Mouse (Mus musculus): ENCODE data around the gene Dpp6. TPM values are rescaled to one million over a fixed set of nuclear protein-coding genes. Genes with fewer than 3 reads are reported as not detected.

Gene Dpp6
- total and polyA plus RNA-seq, 3 experiments = not detected

DNA sequence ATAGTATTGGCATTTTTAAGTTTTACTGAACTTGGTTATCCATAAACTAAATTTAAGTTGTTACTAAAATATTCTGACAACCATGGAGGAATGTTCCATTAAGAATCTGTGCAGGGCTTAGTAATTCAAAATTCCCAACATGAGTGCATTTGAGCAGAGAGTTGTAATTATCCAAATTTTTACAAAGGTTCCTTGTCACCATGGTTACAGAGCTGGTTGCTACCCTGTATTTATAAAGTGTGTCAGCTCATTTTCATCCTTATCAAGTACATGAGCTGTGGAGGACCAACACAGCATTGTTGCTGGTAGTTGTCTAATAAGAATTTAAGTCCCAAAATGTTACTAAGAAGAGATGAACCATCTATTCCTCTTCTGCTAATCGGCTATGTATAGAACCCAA is 787.1 kb downstream of the Dpp6 start:
- DNase-seq (ENCODE audit: low read depth, low spot score) = no peak
- no peaks in the 10 kb centered on the region for H3K9me3 ChIP-seq (replicated peaks; ENCODE audit: insufficient read depth, low read length)
- no peak overlapping the region for H3K4me3 ChIP-seq (ENCODE audit: control insufficient read depth in 1 of 2, insufficient read depth in 1 of 2, low read depth in 2 of 2, low read length in 2 of 2)
- H3K27ac ChIP-seq (ENCODE audit: control insufficient read depth, low read depth, low read length) = no peak overlapping the region
- no peaks in the 10 kb centered on the region for H3K27me3 ChIP-seq (ENCODE audit: control insufficient read depth in 1 of 2, insufficient read depth in 2 of 2, low read length in 2 of 2)
- no peak for TF ChIP-seq UBTF (IDR thresholded peaks at IDR 0.05; ENCODE audit: borderline replicate concordance, insufficient read depth, low read depth, low read length)
- no peak for TF ChIP-seq MAX (IDR thresholded peaks at IDR 0.05; ENCODE audit: low read length)
- TF ChIP-seq CTCF (IDR thresholded peaks at IDR 0.05 in 2 of 3, conservative IDR thresholded peaks at IDR 0.05 in 1 of 3; ENCODE audit: control insufficient read depth in 1 of 3, insufficient read depth in 1 of 3, low read depth in 2 of 3, low read length in 3 of 3, poor library complexity in 1 of 3, severe bottlenecking in 1 of 3) = no peak
- no peak for TF ChIP-seq POLR2AphosphoS2 (IDR thresholded peaks at IDR 0.05; ENCODE audit: low read length)
- TF ChIP-seq MEF2A (IDR thresholded peaks at IDR 0.05; ENCODE audit: extremely low read depth, insufficient replicate concordance, low read depth, low read length, poor library complexity, severe bottlenecking) = no peak
- no peak for TF ChIP-seq ELF1 (IDR thresholded peaks at IDR 0.05; ENCODE audit: low read depth, low read length)
- TF ChIP-seq GATA1 (IDR thresholded peaks at IDR 0.05; ENCODE audit: low read depth, low read length) = no peak
- TF ChIP-seq SMC3 (IDR thresholded peaks at IDR 0.05; ENCODE audit: low read depth, low read length) = no peak
- TF ChIP-seq MYC (IDR thresholded peaks at IDR 0.05; ENCODE audit: low read depth, low read length) = no peak
- H3K79me2 ChIP-seq (ENCODE audit: control insufficient read depth, insufficient read depth, low read length, poor library complexity) = no peaks in the 10 kb centered on the region
- no peaks in the 10 kb centered on the region for H3K36me3 ChIP-seq (ENCODE audit: control insufficient read depth in 1 of 2, insufficient read depth in 2 of 2, low read length in 2 of 2)
- no peaks in the 10 kb centered on the region for H3K4me1 ChIP-seq (ENCODE audit: control insufficient read depth in 1 of 2, insufficient read depth in 2 of 2, low read length in 2 of 2)
- H3K9ac ChIP-seq (ENCODE audit: control insufficient read depth, low read depth, low read length, poor library complexity, severe bottlenecking) = no peak overlapping the region

DNA sequence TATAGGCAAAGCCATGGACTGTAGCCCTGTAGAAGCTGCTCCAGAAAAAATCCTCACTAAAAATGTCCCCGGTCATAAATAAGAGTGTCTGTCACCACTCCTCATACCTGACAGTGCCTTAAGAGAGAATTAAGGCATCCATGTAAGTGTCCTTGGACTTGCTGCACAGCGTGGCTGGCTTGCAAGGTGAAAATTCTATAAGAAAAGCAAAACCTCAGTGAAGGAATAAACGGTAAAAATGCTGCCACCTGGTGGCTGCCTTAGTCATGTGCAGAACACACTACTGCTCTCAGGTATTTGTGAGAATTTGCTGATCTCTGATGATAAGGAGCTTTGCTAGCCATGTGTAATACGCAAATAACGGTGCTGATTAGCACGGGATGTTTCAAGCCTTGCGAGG is 798.8 kb downstream of the Dpp6 start:
- no peak for TF ChIP-seq EP300 (IDR thresholded peaks at IDR 0.05; ENCODE audit: low read depth in 1 of 2, low read length in 2 of 2)
- TF ChIP-seq RAD21 (IDR thresholded peaks at IDR 0.05; ENCODE audit: low read depth, low read length) = peak; percentile 46
- no peak for TF ChIP-seq POLR2AphosphoS2 (IDR thresholded peaks at IDR 0.05; ENCODE audit: low read length)
- no peak for TF ChIP-seq UBTF (IDR thresholded peaks at IDR 0.05; ENCODE audit: borderline replicate concordance, insufficient read depth, low read depth, low read length)
- no peak for TF ChIP-seq ZNF384 (IDR thresholded peaks at IDR 0.05; ENCODE audit: low read depth, low read length)
- TF ChIP-seq NRF1 (IDR thresholded peaks at IDR 0.05; ENCODE audit: insufficient read depth, low read depth, low read length, poor library complexity, severe bottlenecking) = no peak
- TF ChIP-seq CTCF (IDR thresholded peaks at IDR 0.05 in 2 of 3, conservative IDR thresholded peaks at IDR 0.05 in 1 of 3; ENCODE audit: control insufficient read depth in 1 of 3, insufficient read depth in 1 of 3, low read depth in 2 of 3, low read length in 3 of 3, poor library complexity in 1 of 3, severe bottlenecking in 1 of 3) = peak; percentile 57 to 60 (median 60)
- peak; percentile 68 for TF ChIP-seq SMC3 (IDR thresholded peaks at IDR 0.05; ENCODE audit: low read depth, low read length)
- Histone ChIP-seq H3K4me1 (ENCODE audit: control insufficient read depth in 1 of 2, insufficient read depth in 2 of 2, low read length in 2 of 2) (no peaks in the 10 kb centered on the region), H3K36me3 (ENCODE audit: control insufficient read depth in 1 of 2, insufficient read depth in 2 of 2, low read length in 2 of 2) (no peaks in the 10 kb centered on the region), H3K79me2 (ENCODE audit: control insufficient read depth, insufficient read depth, low read length, poor library complexity) (no peaks in the 10 kb centered on the region), H3K27me3 (ENCODE audit: control insufficient read depth in 1 of 2, insufficient read depth in 2 of 2, low read length in 2 of 2) (no peaks in the 10 kb centered on the region), H3K4me3 (ENCODE audit: control insufficient read depth in 1 of 2, insufficient read depth in 1 of 2, low read depth in 2 of 2, low read length in 2 of 2) (no peak overlapping the region), H3K9me3 (replicated peaks; ENCODE audit: insufficient read depth, low read length) (no peaks in the 10 kb centered on the region), H3K27ac (ENCODE audit: control insufficient read depth, low read depth, low read length) (no peak overlapping the region), H3K9ac (ENCODE audit: control insufficient read depth, low read depth, low read length, poor library complexity, severe bottlenecking) (no peak overlapping the region)
- DNase-seq (ENCODE audit: low read depth, low spot score) = peak; percentile 39

DNA sequence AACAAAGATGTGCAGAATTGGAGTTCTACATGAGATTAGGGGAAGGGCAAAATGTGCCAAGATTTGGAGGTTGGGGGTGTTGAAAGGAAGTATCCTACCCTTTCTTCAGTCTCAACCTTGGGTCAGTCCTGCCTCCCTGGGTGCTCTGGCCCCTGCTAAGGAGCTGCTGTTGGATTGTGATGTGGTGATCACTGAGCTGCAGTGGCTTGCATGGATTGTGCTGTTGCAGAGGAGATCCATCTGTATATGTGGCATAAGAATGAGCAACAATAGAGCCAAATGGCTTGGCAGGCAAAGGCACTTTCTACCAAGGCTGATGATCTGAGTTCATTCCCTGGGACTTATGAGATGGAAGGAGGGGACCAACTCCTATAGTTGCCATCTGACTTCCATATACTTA is 804.8 kb downstream of the Dpp6 start:
- DNase-seq (ENCODE audit: low read depth, low spot score) = no peak
- Histone ChIP-seq H3K4me1 (ENCODE audit: control insufficient read depth in 1 of 2, insufficient read depth in 2 of 2, low read length in 2 of 2) (no peaks in the 10 kb centered on the region), H3K79me2 (ENCODE audit: control insufficient read depth, insufficient read depth, low read length, poor library complexity) (no peaks in the 10 kb centered on the region), H3K9me3 (replicated peaks; ENCODE audit: insufficient read depth, low read length) (peaks cover 2% of the 10 kb centered on the region), H3K4me3 (ENCODE audit: control insufficient read depth in 1 of 2, insufficient read depth in 1 of 2, low read depth in 2 of 2, low read length in 2 of 2) (no peak overlapping the region), H3K9ac (ENCODE audit: control insufficient read depth, low read depth, low read length, poor library complexity, severe bottlenecking) (no peak overlapping the region), H3K27ac (ENCODE audit: control insufficient read depth, low read depth, low read length) (no peak overlapping the region), H3K36me3 (ENCODE audit: control insufficient read depth in 1 of 2, insufficient read depth in 2 of 2, low read length in 2 of 2) (no peaks in the 10 kb centered on the region), H3K27me3 (ENCODE audit: control insufficient read depth in 1 of 2, insufficient read depth in 2 of 2, low read length in 2 of 2) (no peaks in the 10 kb centered on the region)
- TF ChIP-seq POLR2AphosphoS2 (IDR thresholded peaks at IDR 0.05; ENCODE audit: low read length) = no peak
- TF ChIP-seq JUND (IDR thresholded peaks at IDR 0.05; ENCODE audit: low read depth, low read length) = no peak
- TF ChIP-seq KAT2A (conservative IDR thresholded peaks at IDR 0.05; ENCODE audit: low read depth, low read length) = no peak
- TF ChIP-seq CHD1 (IDR thresholded peaks at IDR 0.05; ENCODE audit: low read depth, low read length) = no peak
- no peak for TF ChIP-seq ZNF384 (IDR thresholded peaks at IDR 0.05; ENCODE audit: low read depth, low read length)
- TF ChIP-seq MAFK (IDR thresholded peaks at IDR 0.05; ENCODE audit: borderline replicate concordance, low read depth, low read length) = no peak
- no peak for TF ChIP-seq POLR2AphosphoS5 (IDR thresholded peaks at IDR 0.05; ENCODE audit: borderline replicate concordance, low read depth, low read length)
- TF ChIP-seq CHD2 (IDR thresholded peaks at IDR 0.05; ENCODE audit: low read length) = no peak

All from MEL (cell line).